Mouse (Mus musculus) erythroblast, embryonic 14.5 days (primary cell): Measurements from ENCODE around the gene Aldh1a2.

Source experiments
- GATA1 ChIP-seq: IDR thresholded peaks from 2 replicates; pipeline ENCODE4 v1.6.1; 2012; ENCODE audit warnings: low read length, inconsistent platforms, mixed read lengths
- TAL1 ChIP-seq: IDR thresholded peaks from 3 replicates; pipeline ENCODE4 v1.6.1; 2012; ENCODE audit warnings: low read length, inconsistent platforms, mixed read lengths

DNA sequence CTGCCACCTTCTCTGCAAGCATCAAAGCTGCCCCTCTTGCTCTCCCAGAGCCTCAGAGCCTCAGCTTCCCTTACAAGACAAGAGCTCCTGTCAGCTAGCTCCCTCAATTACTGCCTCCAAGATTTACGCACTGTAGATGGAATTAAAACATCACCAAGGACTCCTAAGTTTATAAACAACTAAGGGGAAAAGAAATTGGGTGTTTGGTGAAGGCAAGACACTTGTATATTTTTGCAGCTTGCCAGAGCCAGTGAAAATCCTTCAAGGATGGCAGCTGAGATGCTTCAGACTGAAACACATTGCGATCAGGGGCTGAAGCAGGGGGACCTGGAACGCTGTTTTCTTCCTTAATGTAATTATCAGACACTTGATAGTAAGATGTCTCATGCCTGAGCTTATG lies 47.1 kb downstream of the Aldh1a2 start:
- TF ChIP-seq GATA1 (no peak), TAL1 (no peak)
